Mouse (Mus musculus) midbrain, postnatal 0 days (tissue): ENCODE measurements around the gene Ctnnd2. TPM values are rescaled to one million over a fixed set of nuclear protein-coding genes. Genes with fewer than 3 reads are reported as not detected.

Source experiments
- ATAC-seq: fragments of 200-750 bp; cut with Nextera tagmentation; 2 replicates; pipeline ENCODE4 v1.8.0; 2017; ENCODE audit warnings: moderate number of reproducible peaks, mild to moderate bottlenecking, moderate TSS enrichment, moderate library complexity; ENCODE audit not compliant: low FRiP score
- DNase-seq: peaks from one replicate; pipeline ENCODE4 v3.0.0-alpha.2; 2015; ENCODE audit warnings: low spot score
- H3K27ac ChIP-seq: fragments of 300-500 bp; sonication (generic); 2 replicates; pipeline ENCODE4 v1.5.1; 2014; ENCODE audit warnings: low read depth, mild to moderate bottlenecking, low read length, mixed read lengths
- H3K27me3 ChIP-seq: fragments of 300-500 bp; sonication (generic); 2 replicates; pipeline ENCODE4 v1.6.1; 2014; ENCODE audit warnings: low read length, control low read depth, mixed read lengths; ENCODE audit not compliant: insufficient read depth
- H3K36me3 ChIP-seq: fragments of 300-500 bp; sonication (generic); 2 replicates; pipeline ENCODE4 v1.6.1; 2014; ENCODE audit warnings: low read length, control low read depth, mixed read lengths; ENCODE audit not compliant: insufficient read depth
- H3K4me1 ChIP-seq: fragments of 300-500 bp; sonication (generic); 2 replicates; pipeline ENCODE4 v1.6.1; 2014; ENCODE audit warnings: mild to moderate bottlenecking, control low read depth, antibody characterized with exemption, low read length, mixed read lengths; ENCODE audit not compliant: insufficient read depth
- H3K4me2 ChIP-seq: fragments of 300-500 bp; sonication (generic); 2 replicates; pipeline ENCODE4 v1.6.1; 2014; ENCODE audit warnings: low read depth, mild to moderate bottlenecking, low read length, mixed read lengths; ENCODE audit not compliant: poor library complexity, severe bottlenecking
- H3K4me3 ChIP-seq: fragments of 300-500 bp; sonication (generic); 2 replicates; pipeline ENCODE4 v1.5.1; 2014; ENCODE audit warnings: low read depth, mild to moderate bottlenecking, low read length, moderate library complexity
- H3K9ac ChIP-seq: fragments of 300-500 bp; sonication (generic); replicated peaks from 2 replicates; pipeline ENCODE4 v1.6.1; 2014; ENCODE audit warnings: mild to moderate bottlenecking, low read length, moderate library complexity, mixed read lengths; ENCODE audit not compliant: poor library complexity, severe bottlenecking
- H3K9me3 ChIP-seq: fragments of 300-500 bp; sonication (generic); 2 replicates; pipeline ENCODE4 v1.6.1; 2016; ENCODE audit warnings: low read length, control low read depth
- CTCF ChIP-seq: IDR thresholded peaks from 2 replicates; pipeline ENCODE4 v1.5.1; 2016; ENCODE audit warnings: antibody characterized with exemption, mild to moderate bottlenecking
- WGBS: fragments of 180-500 bp; shearing (Covaris S2); extraction: QIAGEN DNeasy Blood & Tissue Kit; methylation state at CpG from one replicate; pipeline ENCODE4 v1.1.7; 2014; 5-methylcytosine and 5-hydroxymethylcytosine counted together
- polyA plus RNA-seq: library from polyadenylated mRNA; unstranded; fragments of >200 nt; fragmentation: Nextera tagmentation; extraction: Ambion mirVana; gene quantifications from 2 replicates; pipeline ENCODE4 v1.2.1, GENCODE M21; 2015
- total RNA-seq: library from RNA; depleted of rRNA; stranded (reverse); fragments of >200 nt; gene quantifications from 2 replicates; pipeline ENCODE4 v1.2.3, GENCODE M21; 2014

Gene Ctnnd2
- total and polyA plus RNA-seq, 2 experiments from 2014 or later, result 89.0 to 178 TPM

DNA sequence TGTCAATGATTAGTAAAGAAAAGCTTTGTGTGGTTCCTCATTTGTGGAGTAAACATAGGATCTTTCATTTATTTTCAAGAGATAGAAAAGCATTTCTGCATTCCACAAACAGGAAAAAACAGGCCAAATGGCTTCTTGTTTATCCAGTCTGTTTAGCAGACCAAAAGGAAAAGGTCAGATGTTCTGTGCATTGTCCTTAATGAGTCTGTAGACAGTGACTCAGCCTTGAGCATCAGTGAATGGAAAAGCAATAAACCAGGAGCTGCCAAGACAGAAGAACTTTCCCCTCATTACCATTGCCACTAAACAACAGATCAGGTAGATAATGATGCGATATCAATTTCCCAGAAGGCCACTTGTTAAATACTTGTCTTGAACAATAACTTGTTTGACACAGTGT is 192.1 kb downstream of the Ctnnd2 start:
- no peak overlapping the region for H3K9ac ChIP-seq
- ATAC-seq (no peak), DNase-seq (no peak)
- no peak overlapping the region for H3K4me2 ChIP-seq
- WGBS, result 94% methylated on average over 1 of the region's 1 CpGs
- H3K4me1 ChIP-seq, result no peaks in the 10 kb centered on the region
- no peaks in the 10 kb centered on the region for H3K9me3 ChIP-seq
- no peak overlapping the region for H3K4me3 ChIP-seq
- no peak overlapping the region for H3K27ac ChIP-seq
- no peaks in the 10 kb centered on the region for H3K27me3 ChIP-seq
- H3K36me3 ChIP-seq, result no peaks in the 10 kb centered on the region
- no peak for TF ChIP-seq CTCF

GRCm38 (mm10) chr15:30369997-30370396 is 197.6 kb downstream of the Ctnnd2 start:
- ATAC-seq (peak; percentile 41; the same call in 1 of the 2 replicates), DNase-seq (no peak)
- 51% methylated on average over 7 of the region's 7 CpGs for WGBS
- Histone ChIP-seq H3K9ac (no peak overlapping the region), H3K4me3 (no peak overlapping the region), H3K27me3 (no peaks in the 10 kb centered on the region), H3K27ac (no peak overlapping the region), H3K36me3 (no peaks in the 10 kb centered on the region), H3K4me2 (no peak overlapping the region), H3K4me1 (0 out of 2 replicates have a peak, but pooled peaks cover 3% of the 10 kb centered on the region), H3K9me3 (no peaks in the 10 kb centered on the region)
- TF ChIP-seq CTCF, result no peak

DNA sequence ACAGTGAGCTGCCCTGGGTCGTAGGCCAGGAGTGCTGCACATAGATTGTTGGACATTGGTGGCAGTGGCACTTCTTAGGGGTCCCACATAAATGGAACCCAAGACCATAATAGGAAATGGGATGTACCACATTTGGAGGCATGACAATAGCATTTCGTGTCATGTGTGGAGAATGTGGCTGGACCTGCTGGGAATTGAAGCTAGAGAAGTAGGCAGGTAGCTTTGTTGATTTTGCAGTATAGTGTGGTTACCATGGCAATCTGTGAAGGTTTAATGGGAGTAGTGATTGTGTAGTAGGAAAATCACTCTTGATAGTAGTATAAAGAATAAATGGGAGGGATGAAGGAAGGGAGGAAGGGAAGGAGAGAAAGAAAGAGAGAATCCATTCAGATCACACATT is 198.8 kb downstream of the Ctnnd2 start:
- Histone ChIP-seq H3K9ac (no peak overlapping the region), H3K36me3 (no peaks in the 10 kb centered on the region), H3K4me1 (0 out of 2 replicates have a peak, but pooled peaks cover 3% of the 10 kb centered on the region), H3K9me3 (no peaks in the 10 kb centered on the region), H3K4me3 (no peak overlapping the region), H3K4me2 (no peak overlapping the region), H3K27ac (no peak overlapping the region), H3K27me3 (no peaks in the 10 kb centered on the region)
- TF ChIP-seq CTCF, result no peak
- no peak for DNase-seq
- ATAC-seq, result no peak
- 71% methylated on average over 2 of the region's 2 CpGs for WGBS

DNA sequence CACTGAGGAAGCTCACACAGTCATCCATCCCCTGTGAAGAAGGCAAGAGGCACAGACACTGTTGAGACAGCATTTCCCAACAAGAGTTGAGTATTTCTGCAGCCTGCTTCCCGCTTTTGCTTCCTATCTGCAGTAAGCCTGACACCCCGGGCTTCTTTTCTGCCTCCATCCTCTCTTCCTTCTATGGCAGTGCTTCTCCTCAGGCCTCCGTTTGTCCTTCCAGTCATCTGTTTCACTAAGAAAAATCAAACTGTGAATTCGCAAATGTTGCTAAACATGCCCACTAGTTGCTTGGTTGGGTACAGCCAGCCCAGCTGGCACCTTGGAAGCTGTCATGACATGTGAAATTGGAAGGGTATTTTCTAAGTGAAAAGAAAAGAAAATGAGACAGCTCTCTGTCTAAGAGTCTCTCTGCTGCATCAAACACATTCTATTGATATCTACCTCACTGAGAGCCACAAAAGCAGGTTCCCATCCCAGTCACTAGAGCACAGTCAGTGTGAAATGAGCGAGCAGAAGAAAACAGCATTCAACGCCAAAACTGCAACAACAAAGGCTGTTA is 201.3 kb downstream of the Ctnnd2 start:
- Histone ChIP-seq H3K36me3 (no peaks in the 10 kb centered on the region), H3K27me3 (no peaks in the 10 kb centered on the region), H3K4me2 (no peak overlapping the region), H3K9ac (no peak overlapping the region), H3K4me1 (0 out of 2 replicates have a peak, but pooled peaks cover 3% of the 10 kb centered on the region), H3K9me3 (no peaks in the 10 kb centered on the region), H3K4me3 (no peak overlapping the region), H3K27ac (no peak overlapping the region)
- 69% methylated on average over 6 of the region's 6 CpGs for WGBS
- no peak for TF ChIP-seq CTCF
- ATAC-seq (no peak), DNase-seq (no peak)

DNA sequence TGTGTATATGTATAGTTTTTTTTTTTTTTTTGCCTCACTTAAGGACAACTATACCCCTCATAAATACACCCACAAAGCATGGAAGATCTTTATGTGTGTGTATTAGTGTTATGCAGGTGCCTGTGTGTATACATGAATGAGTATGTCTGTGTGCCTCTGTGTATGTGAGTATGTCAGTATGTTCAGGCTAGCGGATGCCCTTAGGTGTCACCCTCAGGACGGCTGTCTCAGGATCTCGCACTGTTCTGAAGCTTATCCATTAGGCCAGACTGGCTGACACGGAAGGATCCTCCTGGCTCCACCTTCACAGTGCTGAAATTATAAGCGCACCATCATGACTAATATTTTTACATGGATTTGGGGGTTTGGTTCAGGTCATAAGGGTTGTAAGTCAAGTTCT is 202.5 kb downstream of the Ctnnd2 start:
- DNase-seq (no peak), ATAC-seq (no peak)
- Histone ChIP-seq H3K36me3 (no peaks in the 10 kb centered on the region), H3K4me3 (no peak overlapping the region), H3K9ac (no peak overlapping the region), H3K27me3 (no peaks in the 10 kb centered on the region), H3K9me3 (no peaks in the 10 kb centered on the region), H3K4me2 (no peak overlapping the region), H3K27ac (no peak overlapping the region), H3K4me1 (0 out of 2 replicates have a peak, but pooled peaks cover 3% of the 10 kb centered on the region)
- 75% methylated on average over 5 of the region's 5 CpGs for WGBS
- TF ChIP-seq CTCF, result no peak

GRCm38 (mm10) chr15:30383075-30383842 is 210.9 kb downstream of the Ctnnd2 start:
- Histone ChIP-seq H3K9me3 (no peaks in the 10 kb centered on the region), H3K9ac (no peak overlapping the region), H3K4me3 (no peak overlapping the region), H3K4me2 (no peak overlapping the region), H3K27ac (no peak overlapping the region), H3K36me3 (no peaks in the 10 kb centered on the region), H3K4me1 (no peaks in the 10 kb centered on the region), H3K27me3 (no peaks in the 10 kb centered on the region)
- TF ChIP-seq CTCF, result no peak
- 27% methylated on average over 9 of the region's 9 CpGs for WGBS
- DNase-seq (no peak), ATAC-seq (no peak)
